Mouse (Mus musculus): ENCODE measurements around the gene Abhd17c. TPM values are rescaled to one million over a fixed set of nuclear protein-coding genes. Genes with fewer than 3 reads are reported as not detected.

Gene Abhd17c
- polyA plus RNA-seq, 1 experiment: 57.3 TPM

- no peak overlapping the region for H3K27ac ChIP-seq (ENCODE audit: insufficient read depth, low read length)
- no peaks in the 10 kb centered on the region for H3K9me3 ChIP-seq (replicated peaks; ENCODE audit: control insufficient read depth, insufficient read depth, low read length, poor library complexity, severe bottlenecking)
- TF ChIP-seq CTCF (IDR thresholded peaks at IDR 0.05; ENCODE audit: low read depth, low read length) (no peak), EP300 (IDR thresholded peaks at IDR 0.05; ENCODE audit: insufficient read depth, low read depth, low read length) (no peak), POLR2A (IDR thresholded peaks at IDR 0.05; ENCODE audit: insufficient read depth, low read length) (no peak)
- no peaks in the 10 kb centered on the region for H3K4me1 ChIP-seq (ENCODE audit: control insufficient read depth, insufficient read depth, low read length)
- no peak overlapping the region for H3K4me3 ChIP-seq (ENCODE audit: low read depth, low read length)
- H3K36me3 ChIP-seq (ENCODE audit: control insufficient read depth, insufficient read depth, low read length, poor library complexity, severe bottlenecking): no peaks in the 10 kb centered on the region
- H3K9ac ChIP-seq (ENCODE audit: low read depth, poor library complexity, severe bottlenecking): no peak overlapping the region
- H3K27me3 ChIP-seq (ENCODE audit: control insufficient read depth, insufficient read depth, low read length, poor library complexity, severe bottlenecking): no peaks in the 10 kb centered on the region
Measured at GRCm38 (mm10) chr7:84102589-84102988, 49.1 kb downstream of the Abhd17c start.

- no peaks in the 10 kb centered on the region for H3K9me3 ChIP-seq (replicated peaks; ENCODE audit: control insufficient read depth, insufficient read depth, low read length, poor library complexity, severe bottlenecking)
- H3K4me3 ChIP-seq (ENCODE audit: low read depth, low read length): no peak overlapping the region
- H3K36me3 ChIP-seq (ENCODE audit: control insufficient read depth, insufficient read depth, low read length, poor library complexity, severe bottlenecking): no peaks in the 10 kb centered on the region
- H3K27ac ChIP-seq (ENCODE audit: insufficient read depth, low read length): no peak overlapping the region
- H3K4me1 ChIP-seq (ENCODE audit: control insufficient read depth, insufficient read depth, low read length): no peaks in the 10 kb centered on the region
- TF ChIP-seq EP300 (IDR thresholded peaks at IDR 0.05; ENCODE audit: insufficient read depth, low read depth, low read length): no peak
- no peak for TF ChIP-seq CTCF (IDR thresholded peaks at IDR 0.05; ENCODE audit: low read depth, low read length)
- TF ChIP-seq POLR2A (IDR thresholded peaks at IDR 0.05; ENCODE audit: insufficient read depth, low read length): no peak
- no peaks in the 10 kb centered on the region for H3K27me3 ChIP-seq (ENCODE audit: control insufficient read depth, insufficient read depth, low read length, poor library complexity, severe bottlenecking)
- H3K9ac ChIP-seq (ENCODE audit: low read depth, poor library complexity, severe bottlenecking): no peak overlapping the region
Measured at GRCm38 (mm10) chr7:84100672-84101071, 51.0 kb downstream of the Abhd17c start.

GRCm38 (mm10) chr7:84098098-84098497, 53.6 kb downstream of the Abhd17c start:
- Histone ChIP-seq H3K27ac (ENCODE audit: insufficient read depth, low read length) (no peak overlapping the region), H3K4me3 (ENCODE audit: low read depth, low read length) (no peak overlapping the region), H3K27me3 (ENCODE audit: control insufficient read depth, insufficient read depth, low read length, poor library complexity, severe bottlenecking) (no peaks in the 10 kb centered on the region), H3K36me3 (ENCODE audit: control insufficient read depth, insufficient read depth, low read length, poor library complexity, severe bottlenecking) (no peaks in the 10 kb centered on the region), H3K9me3 (replicated peaks; ENCODE audit: control insufficient read depth, insufficient read depth, low read length, poor library complexity, severe bottlenecking) (no peaks in the 10 kb centered on the region), H3K4me1 (ENCODE audit: control insufficient read depth, insufficient read depth, low read length) (no peaks in the 10 kb centered on the region), H3K9ac (ENCODE audit: low read depth, poor library complexity, severe bottlenecking) (no peak overlapping the region)
- TF ChIP-seq EP300 (IDR thresholded peaks at IDR 0.05; ENCODE audit: insufficient read depth, low read depth, low read length): 0 out of 2 replicates have a peak, but pooled peaks have one; percentile 49
- TF ChIP-seq CTCF (IDR thresholded peaks at IDR 0.05; ENCODE audit: low read depth, low read length): no peak
- TF ChIP-seq POLR2A (IDR thresholded peaks at IDR 0.05; ENCODE audit: insufficient read depth, low read length): no peak

- H3K4me3 ChIP-seq (ENCODE audit: low read depth, low read length): no peak overlapping the region
- no peak overlapping the region for H3K27ac ChIP-seq (ENCODE audit: insufficient read depth, low read length)
- H3K9me3 ChIP-seq (replicated peaks; ENCODE audit: control insufficient read depth, insufficient read depth, low read length, poor library complexity, severe bottlenecking): no peaks in the 10 kb centered on the region
- no peaks in the 10 kb centered on the region for H3K4me1 ChIP-seq (ENCODE audit: control insufficient read depth, insufficient read depth, low read length)
- H3K27me3 ChIP-seq (ENCODE audit: control insufficient read depth, insufficient read depth, low read length, poor library complexity, severe bottlenecking): no peaks in the 10 kb centered on the region
- no peaks in the 10 kb centered on the region for H3K36me3 ChIP-seq (ENCODE audit: control insufficient read depth, insufficient read depth, low read length, poor library complexity, severe bottlenecking)
- H3K9ac ChIP-seq (ENCODE audit: low read depth, poor library complexity, severe bottlenecking): no peak overlapping the region
- no peak for TF ChIP-seq POLR2A (IDR thresholded peaks at IDR 0.05; ENCODE audit: insufficient read depth, low read length)
- no peak for TF ChIP-seq EP300 (IDR thresholded peaks at IDR 0.05; ENCODE audit: insufficient read depth, low read depth, low read length)
- no peak for TF ChIP-seq CTCF (IDR thresholded peaks at IDR 0.05; ENCODE audit: low read depth, low read length)
Measured at GRCm38 (mm10) chr7:84096501-84096900, 55.2 kb downstream of the Abhd17c start.

GRCm38 (mm10) chr7:84090793-84091192, 60.9 kb downstream of the Abhd17c start:
- Histone ChIP-seq H3K9ac (ENCODE audit: low read depth, poor library complexity, severe bottlenecking) (no peak overlapping the region), H3K9me3 (replicated peaks; ENCODE audit: control insufficient read depth, insufficient read depth, low read length, poor library complexity, severe bottlenecking) (no peaks in the 10 kb centered on the region), H3K4me1 (ENCODE audit: control insufficient read depth, insufficient read depth, low read length) (no peaks in the 10 kb centered on the region), H3K27ac (ENCODE audit: insufficient read depth, low read length) (no peak overlapping the region), H3K4me3 (ENCODE audit: low read depth, low read length) (no peak overlapping the region), H3K27me3 (ENCODE audit: control insufficient read depth, insufficient read depth, low read length, poor library complexity, severe bottlenecking) (peaks cover 2% of the 10 kb centered on the region; the same call in 1 of the 2 replicates), H3K36me3 (ENCODE audit: control insufficient read depth, insufficient read depth, low read length, poor library complexity, severe bottlenecking) (no peaks in the 10 kb centered on the region)
- TF ChIP-seq POLR2A (IDR thresholded peaks at IDR 0.05; ENCODE audit: insufficient read depth, low read length): no peak
- TF ChIP-seq EP300 (IDR thresholded peaks at IDR 0.05; ENCODE audit: insufficient read depth, low read depth, low read length): no peak
- no peak for TF ChIP-seq CTCF (IDR thresholded peaks at IDR 0.05; ENCODE audit: low read depth, low read length)

GRCm38 (mm10) chr7:84089777-84090176, 61.9 kb downstream of the Abhd17c start:
- Histone ChIP-seq H3K36me3 (ENCODE audit: control insufficient read depth, insufficient read depth, low read length, poor library complexity, severe bottlenecking) (no peaks in the 10 kb centered on the region), H3K27ac (ENCODE audit: insufficient read depth, low read length) (no peak overlapping the region), H3K27me3 (ENCODE audit: control insufficient read depth, insufficient read depth, low read length, poor library complexity, severe bottlenecking) (peaks cover 2% of the 10 kb centered on the region; the same call in 1 of the 2 replicates), H3K4me3 (ENCODE audit: low read depth, low read length) (no peak overlapping the region), H3K9ac (ENCODE audit: low read depth, poor library complexity, severe bottlenecking) (no peak overlapping the region), H3K9me3 (replicated peaks; ENCODE audit: control insufficient read depth, insufficient read depth, low read length, poor library complexity, severe bottlenecking) (no peaks in the 10 kb centered on the region), H3K4me1 (ENCODE audit: control insufficient read depth, insufficient read depth, low read length) (no peaks in the 10 kb centered on the region)
- TF ChIP-seq EP300 (IDR thresholded peaks at IDR 0.05; ENCODE audit: insufficient read depth, low read depth, low read length): no peak
- peak; percentile 7 for TF ChIP-seq CTCF (IDR thresholded peaks at IDR 0.05; ENCODE audit: low read depth, low read length)

Measured in ES-Bruce4 (cell line).